Mouse (Mus musculus): ENCODE results near the gene Helz.

The Helz gene

DNA sequence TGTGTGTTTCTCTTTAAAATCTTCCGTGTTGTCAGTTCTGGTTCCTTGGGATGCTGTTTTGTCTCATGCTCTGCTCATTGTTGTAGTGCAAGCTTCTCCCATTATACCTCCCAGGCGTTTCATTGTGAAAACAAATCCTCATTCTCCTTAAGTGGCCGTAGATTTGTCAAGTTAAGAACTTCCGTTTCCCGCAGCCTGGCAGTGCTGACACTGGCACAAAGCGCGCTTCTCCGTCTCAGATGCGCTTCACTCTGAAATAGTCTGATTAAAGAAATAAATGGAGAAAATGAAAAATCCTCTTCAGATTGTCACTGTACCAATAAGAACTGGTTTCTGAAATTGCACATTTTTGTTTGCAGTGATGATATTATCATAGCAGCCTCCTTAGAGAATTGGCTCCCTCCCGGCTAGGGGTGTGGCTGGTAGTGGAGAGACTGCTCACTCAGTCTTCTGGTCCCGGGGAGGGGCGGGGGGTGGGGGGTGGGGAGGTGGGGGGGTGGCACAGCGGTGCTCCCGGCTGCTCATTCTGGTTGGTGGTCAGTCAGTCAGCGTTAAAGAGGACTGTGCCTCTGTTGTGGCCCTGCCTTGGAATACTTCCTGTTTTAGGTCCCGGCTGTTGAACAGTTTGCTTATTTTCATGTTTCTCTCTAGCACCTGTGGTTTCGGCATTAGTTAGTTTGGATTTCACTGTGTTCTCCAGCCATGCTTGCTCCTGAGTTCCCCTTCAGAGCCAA is 128.6 kb downstream of the Helz start:
- no peak for DNase-seq

DNA sequence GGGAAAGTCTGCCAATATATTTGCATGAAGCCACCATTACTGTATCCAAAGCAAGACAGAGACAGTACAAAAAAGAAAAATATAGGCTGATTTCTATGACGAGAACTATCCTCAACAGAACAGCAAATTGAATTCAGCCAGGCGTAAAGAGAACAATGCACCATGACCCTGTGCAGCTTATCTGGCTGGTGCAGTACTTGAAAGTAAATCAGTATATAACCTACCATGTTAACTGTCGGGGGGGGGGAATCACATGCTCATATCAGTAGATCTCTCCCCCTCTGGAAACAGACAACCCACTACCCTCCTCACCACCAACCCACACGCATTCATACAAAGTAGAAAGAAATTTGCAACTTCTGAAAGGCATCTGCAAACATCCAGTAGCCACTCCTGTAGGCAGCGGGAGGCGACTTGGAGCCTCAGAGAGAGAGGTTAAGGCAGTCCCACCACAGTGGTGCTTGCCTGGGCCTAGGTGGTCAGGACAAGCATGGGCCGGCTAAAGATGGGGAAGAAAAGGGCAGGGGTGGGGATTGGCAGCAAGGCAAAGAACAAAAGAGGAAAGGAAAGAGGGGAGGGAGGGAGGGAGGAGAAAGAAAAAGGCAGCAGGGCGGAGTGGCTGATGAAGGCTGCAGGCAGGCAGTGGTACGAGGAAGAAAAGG is 135.1 kb downstream of the Helz start:
- no peak for DNase-seq

GRCm38 (mm10) chr11:107683544-107684465 is 136.1 kb downstream of the Helz start:
- DNase-seq: no peak

DNA sequence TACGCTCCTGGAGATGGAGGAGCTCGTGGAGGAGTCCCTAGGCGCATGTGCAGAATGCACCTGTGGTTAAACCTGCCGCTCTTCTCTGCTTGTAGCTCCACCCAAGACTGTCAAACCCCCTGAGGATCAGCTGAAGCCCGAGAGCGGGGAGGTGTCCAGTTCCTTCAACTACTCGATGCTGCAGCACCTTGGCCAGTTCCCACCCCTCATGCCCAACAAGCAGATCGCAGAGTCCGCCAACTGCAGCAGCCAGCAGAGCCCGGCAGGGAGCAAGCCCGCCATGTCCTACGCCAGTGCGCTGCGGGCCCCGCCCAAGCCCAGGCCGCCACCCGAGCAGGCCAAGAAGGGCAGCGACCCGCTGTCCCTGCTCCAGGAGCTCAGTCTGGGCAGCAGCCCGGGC is 138.6 kb downstream of the Helz start:
- DNase-seq: no peak

- no peak for DNase-seq
These were observed 140.8 kb downstream of the Helz start for GRCm38 (mm10) chr11:107688480-107688879.

- no peak for DNase-seq
These were observed 143.8 kb downstream of the Helz start for GRCm38 (mm10) chr11:107691569-107691968.

DNA sequence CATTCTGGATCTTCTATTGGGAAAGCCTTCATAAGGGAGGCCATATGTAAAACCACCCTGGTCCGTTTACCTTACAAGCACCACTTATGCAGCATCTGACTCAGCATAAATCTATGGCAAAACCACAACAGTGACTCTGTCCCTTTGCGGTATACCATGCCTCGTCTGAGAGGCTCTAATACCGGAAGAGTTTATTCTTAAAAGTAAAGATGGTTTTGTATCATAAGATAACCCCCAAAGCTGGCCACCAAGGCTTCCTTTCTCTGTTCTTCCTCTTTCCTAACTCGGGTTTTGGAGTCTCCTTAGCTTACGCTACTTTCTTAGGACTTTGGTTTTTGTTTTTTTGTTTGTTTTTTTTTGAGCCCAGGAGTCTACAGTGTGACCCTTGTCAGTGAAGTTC is 145.6 kb downstream of the Helz start:
- DNase-seq: no peak

- no peak for DNase-seq
These were observed 152.2 kb downstream of the Helz start for GRCm38 (mm10) chr11:107699967-107700366.

GRCm38 (mm10) chr11:107703272-107704134 is 155.8 kb downstream of the Helz start:
- DNase-seq: no peak

- no peak for DNase-seq
These were observed 157.3 kb downstream of the Helz start for GRCm38 (mm10) chr11:107705060-107705459.

- DNase-seq: no peak
These were observed 157.8 kb downstream of the Helz start for GRCm38 (mm10) chr11:107705476-107706074.

DNA sequence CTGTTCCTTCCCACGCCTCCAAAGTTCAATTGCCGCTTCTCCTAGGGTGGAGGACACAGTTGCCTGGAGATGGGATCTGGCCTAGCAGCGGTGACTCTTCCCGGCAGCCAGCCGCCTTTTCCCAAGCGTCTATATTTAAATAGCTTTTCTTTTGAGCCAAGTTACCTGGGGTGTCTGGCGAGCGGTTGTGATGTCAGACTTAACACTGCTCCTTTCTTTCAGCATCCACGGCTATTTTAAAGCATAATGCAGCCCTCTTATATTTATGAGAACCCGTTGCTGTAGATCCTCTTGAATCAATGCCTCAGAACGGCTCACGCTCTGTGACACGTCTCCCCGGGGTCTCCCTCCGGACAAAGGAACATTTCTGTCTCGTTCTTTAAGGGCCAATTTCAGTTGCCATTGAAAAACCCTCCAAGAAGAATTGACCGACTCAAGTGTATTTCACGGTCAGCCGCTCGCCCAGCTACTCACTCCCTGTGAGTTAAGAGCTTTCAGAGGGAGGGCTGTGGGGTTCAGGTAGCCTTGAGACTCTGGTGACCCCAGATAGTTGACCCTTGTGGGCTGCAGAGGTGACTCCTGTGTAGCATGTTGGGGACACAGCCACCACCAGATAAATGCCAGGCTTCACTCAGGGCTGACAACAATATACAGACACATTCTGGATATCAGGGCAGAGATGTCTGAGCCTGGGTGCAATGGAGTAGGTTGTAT is 160.3 kb downstream of the Helz start:
- no peak for DNase-seq

GRCm38 (mm10) chr11:107710379-107710778 is 162.6 kb downstream of the Helz start:
- DNase-seq: no peak

DNA sequence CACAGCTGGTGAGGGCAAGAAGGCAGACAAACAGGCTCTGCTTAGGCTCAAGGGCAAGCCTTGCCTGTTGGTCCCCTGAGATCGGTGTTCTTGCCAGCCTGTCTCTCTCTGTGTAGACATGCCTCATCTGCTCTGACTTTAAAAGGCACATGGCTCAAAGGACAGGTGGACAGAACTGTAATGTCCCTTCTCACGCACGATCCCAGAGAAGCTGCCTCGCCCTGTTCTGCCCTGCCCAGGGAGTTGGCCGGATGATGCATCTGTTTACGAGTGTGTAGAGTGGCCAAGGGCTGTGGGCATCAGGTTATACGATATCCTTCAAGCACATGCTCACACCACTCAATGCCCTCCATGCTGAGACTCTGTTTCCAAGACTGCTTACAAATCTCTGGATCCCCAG is 166.6 kb downstream of the Helz start:
- no peak for DNase-seq

DNA sequence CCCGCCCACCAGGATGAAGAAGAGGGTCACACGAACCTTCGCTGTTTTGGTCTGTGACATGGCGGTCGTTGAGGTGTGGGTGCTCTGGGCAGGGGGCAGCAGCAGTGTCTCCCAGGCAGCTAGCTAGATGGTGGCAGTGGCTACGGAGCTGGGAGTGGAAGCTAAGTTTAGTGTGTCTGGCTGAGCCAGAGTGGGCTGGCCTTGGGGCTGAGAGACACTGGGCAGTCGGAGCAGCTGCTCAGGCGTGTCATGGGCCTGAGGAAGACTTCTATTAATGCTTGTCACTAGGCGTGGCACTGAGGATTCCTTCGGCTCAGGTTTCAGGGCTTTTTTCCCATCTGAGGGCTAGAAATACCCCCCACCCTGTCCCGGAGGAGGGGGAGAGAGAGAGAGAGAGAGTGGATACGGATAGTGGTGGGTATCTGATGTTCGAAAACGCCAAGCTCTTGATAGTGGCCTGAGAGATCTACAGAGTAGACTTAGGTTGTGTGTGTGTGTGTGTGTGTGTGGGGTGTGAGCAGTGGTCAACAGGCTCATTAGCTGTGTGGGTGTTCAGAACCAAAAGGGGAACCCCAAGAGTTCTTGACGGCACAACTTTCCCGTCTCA is 168.7 kb downstream of the Helz start, which contains the start of gene Cacng1:
Gene Cacng1 (minus strand): TSS at position 191 of the 607 bp plus-strand sequence.
- DNase-seq: no peak

GRCm38 (mm10) chr11:107720264-107721021 is 172.7 kb downstream of the Helz start:
- DNase-seq: no peak

- DNase-seq: no peak
These were observed 173.3 kb downstream of the Helz start for GRCm38 (mm10) chr11:107721057-107721456.

- no peak for DNase-seq
These were observed 176.9 kb downstream of the Helz start for GRCm38 (mm10) chr11:107724603-107725002.

- DNase-seq: no peak
These were observed 180.5 kb downstream of the Helz start for GRCm38 (mm10) chr11:107728073-107728863.
